Mouse (Mus musculus) spleen, adult 2 months (tissue): ENCODE measurements around the gene Iscu.

Source experiments
- CTCF ChIP-seq: fragments of 200-500 bp; IDR thresholded peaks from 2 replicates; pipeline ENCODE4 v1.5.1; 2011; ENCODE audit warnings: mild to moderate bottlenecking, inconsistent platforms; ENCODE audit not compliant: insufficient read depth, insufficient read length, insufficient replicate concordance; ENCODE audit errors: extremely low read depth
- POLR2A ChIP-seq: fragments of 200-500 bp; IDR thresholded peaks from 2 replicates; pipeline ENCODE4 v1.6.1; 2011; ENCODE audit warnings: low read depth, low read length, inconsistent platforms

GRCm38 (mm10) chr5:113806414-113806813 lies 33.9 kb downstream of the Iscu start:
- TF ChIP-seq CTCF (no peak), POLR2A (no peak)
